Mouse (Mus musculus) layer of hippocampus, adult 2 months (tissue): ENCODE data around the gene Cysrt1. TPM values are rescaled to one million over a fixed set of nuclear protein-coding genes. Genes with fewer than 3 reads are reported as not detected.
A peak's percentile ranks its signal among the peaks of the same experiment; 100 is the strongest.

Source experiments
- DNase-seq, 2 experiments: peaks; one replicate each; pipeline ENCODE4 v3.0.0; 2022; ENCODE audit warnings: low spot score in 2 of 2
- H3K27ac ChIP-seq: fragments of 200-600 bp; 2 replicates; pipeline ENCODE4 v1.8.1; 2022
- H3K4me3 ChIP-seq: fragments of 200-600 bp; 2 replicates; pipeline ENCODE4 v1.8.1; 2022; ENCODE audit warnings: mild to moderate bottlenecking
- CTCF ChIP-seq: fragments of 200-600 bp; conservative IDR thresholded peaks from 2 replicates; pipeline ENCODE4 v1.8.1; 2022; ENCODE audit warnings: antibody characterized with exemption, mild to moderate bottlenecking, moderate library complexity
- total RNA-seq, 2 experiments: library from RNA; stranded (reverse); gene quantifications; 2 replicates each; pipeline ENCODE4 v1.2.3; 2021

The Cysrt1 gene
- total RNA-seq, 2 experiments from 2014 or later = not detected

DNA sequence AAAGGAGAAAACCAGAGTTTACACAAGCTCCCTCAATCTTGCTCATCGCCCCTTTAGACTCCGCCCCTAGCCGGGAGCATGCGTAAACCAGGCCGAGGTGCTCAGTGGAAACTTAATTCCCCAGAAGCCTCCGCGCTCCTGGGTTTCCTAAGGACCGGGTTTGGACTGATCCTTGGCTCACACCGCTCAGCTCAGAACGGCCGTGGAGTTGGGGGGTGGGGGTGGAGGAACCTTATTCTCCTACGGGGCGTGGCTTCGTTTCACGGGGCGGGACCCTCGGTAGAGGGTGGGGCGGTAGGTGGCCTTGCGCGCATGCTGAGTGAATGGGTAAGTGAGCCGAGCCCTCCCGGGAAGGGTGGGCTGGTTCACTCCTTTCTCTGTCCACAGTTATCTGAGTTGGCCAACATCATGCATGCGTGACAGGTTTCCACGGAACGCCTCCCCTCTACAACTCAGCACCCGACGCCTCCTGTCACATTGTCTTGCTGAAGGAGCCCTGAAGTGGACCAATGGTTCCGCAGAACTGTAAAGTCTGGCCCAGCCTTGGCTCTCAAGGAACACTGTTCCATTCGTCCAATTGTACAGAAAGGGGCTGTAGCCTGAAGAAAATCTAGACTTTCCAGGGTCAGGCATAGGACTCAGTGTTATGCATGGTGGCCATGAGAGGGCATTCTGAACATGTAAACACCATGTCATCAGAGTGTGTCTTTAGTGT is 1.4 kb downstream of the Cysrt1 start:
- Histone ChIP-seq H3K4me3 (peak overlapping the region; percentile 70), H3K27ac (peak overlapping the region; percentile 50)
- no peak for TF ChIP-seq CTCF
- peak; percentile 71 to 78 for DNase-seq

DNA sequence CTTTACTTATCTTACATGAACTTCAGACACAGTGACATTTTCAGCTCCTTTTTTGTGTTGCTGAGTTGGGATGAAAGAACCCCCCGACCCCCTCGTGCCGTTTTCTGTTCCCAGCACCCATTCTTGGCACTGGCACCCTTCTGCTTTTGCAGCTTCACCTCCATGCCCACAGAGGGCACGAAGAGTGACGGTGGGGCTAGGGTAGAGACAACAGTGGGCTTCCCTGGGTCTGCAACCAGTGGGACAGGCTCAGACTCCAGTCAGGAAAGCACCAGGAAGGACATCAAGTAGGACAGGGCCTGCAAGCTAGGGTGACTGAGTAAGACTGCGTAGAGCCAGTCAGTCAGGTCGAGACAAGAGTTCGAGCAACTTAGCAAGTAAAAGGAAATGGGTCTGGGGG is 1.9 kb downstream of the Cysrt1 start:
- peak overlapping the region; percentile 50 for H3K27ac ChIP-seq
- H3K4me3 ChIP-seq = peak overlapping the region; percentile 70
- no peak for DNase-seq
- TF ChIP-seq CTCF = no peak

DNA sequence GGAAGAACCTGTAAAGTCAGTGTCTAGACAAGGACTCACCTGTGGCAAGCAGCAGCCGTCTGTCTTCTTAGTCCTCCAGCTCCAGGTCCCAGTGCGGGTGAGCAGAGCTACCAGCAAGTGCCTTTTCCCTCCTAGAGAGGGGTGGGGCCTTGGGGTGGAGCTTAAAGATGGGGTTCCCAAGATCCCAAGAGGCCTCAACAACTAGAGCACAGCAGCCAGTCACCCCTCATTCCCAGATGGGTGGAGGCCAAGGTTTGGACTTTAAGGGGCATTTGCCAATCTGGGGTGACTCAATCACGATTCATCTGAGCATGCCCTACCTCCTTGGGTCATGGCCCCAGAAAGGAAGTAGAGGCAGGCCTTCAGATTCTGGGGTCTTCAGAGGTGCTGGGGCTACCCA is 2.5 kb downstream of the Cysrt1 start:
- TF ChIP-seq CTCF = no peak
- no peak overlapping the region for H3K4me3 ChIP-seq
- H3K27ac ChIP-seq = no peak overlapping the region
- DNase-seq = no peak

DNA sequence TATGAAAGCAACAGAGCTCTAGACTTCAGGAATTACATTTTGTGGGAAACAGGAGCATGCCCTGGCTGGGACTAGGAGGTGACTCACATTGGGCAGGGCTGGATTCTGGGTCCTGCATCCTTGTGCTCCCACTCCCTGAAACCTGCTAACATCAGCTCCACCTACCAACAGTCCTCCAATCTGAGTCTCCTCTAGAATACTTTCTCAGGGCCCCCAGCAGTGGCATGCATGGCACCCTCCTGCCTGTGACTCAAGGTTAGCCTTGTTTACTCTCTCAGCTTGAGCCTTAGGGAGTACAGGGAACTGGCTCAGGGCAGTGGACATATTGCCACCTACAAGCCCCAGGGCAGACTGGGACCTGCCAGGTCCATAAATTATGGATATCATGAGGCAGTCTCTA is 4.1 kb downstream of the Cysrt1 start:
- no peak for TF ChIP-seq CTCF
- Histone ChIP-seq H3K4me3 (no peak overlapping the region), H3K27ac (no peak overlapping the region)
- no peak for DNase-seq

DNA sequence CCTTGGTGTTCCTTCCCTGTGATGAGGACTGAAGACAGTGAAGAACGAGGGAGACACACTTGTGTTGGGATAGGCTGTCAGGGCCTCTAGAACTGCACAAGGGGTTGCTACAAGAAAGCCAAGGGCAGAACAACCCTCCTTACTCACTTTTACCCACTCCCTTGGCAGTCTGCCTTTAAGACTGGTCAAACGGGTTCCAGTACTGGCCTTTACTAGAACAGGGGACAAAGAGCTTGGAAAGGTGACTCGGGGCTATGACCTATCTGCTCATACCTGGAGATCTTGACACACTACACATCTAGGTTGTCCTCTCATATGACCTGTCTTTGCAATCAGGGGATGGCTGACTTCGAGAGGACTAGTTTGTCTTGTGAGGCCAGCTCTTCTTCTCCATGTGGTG is 4.7 kb downstream of the Cysrt1 start:
- no peak for DNase-seq
- Histone ChIP-seq H3K4me3 (no peak overlapping the region), H3K27ac (no peak overlapping the region)
- TF ChIP-seq CTCF = no peak

DNA sequence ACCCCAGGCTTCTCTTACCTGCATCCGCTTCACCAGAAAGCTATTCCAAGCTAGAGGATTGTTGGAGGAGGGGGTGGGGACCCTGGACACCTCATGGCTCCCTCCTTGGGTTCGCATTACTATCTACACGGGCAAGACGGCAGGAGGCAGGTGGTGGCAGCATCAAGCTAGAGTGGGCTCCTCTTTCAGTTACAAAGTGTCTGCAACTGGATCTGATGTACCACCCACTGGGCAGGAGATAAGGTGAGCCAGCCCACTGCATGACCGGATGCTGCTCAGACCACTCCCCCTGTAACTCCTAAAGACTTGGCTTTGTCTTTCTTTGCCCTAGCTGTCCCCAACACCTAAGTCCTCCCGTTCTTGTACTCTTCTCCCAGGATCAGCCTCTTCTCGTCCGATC is 5.6 kb downstream of the Cysrt1 start, which contains the start of gene Rnf224:
Rnf224 (minus strand) TSS at position 174 of the 400 bp plus-strand sequence.
- no peak for TF ChIP-seq CTCF
- H3K4me3 ChIP-seq = no peak within 1 kb of the TSS
- no peak for DNase-seq
- no peak within 1 kb of the TSS for H3K27ac ChIP-seq

DNA sequence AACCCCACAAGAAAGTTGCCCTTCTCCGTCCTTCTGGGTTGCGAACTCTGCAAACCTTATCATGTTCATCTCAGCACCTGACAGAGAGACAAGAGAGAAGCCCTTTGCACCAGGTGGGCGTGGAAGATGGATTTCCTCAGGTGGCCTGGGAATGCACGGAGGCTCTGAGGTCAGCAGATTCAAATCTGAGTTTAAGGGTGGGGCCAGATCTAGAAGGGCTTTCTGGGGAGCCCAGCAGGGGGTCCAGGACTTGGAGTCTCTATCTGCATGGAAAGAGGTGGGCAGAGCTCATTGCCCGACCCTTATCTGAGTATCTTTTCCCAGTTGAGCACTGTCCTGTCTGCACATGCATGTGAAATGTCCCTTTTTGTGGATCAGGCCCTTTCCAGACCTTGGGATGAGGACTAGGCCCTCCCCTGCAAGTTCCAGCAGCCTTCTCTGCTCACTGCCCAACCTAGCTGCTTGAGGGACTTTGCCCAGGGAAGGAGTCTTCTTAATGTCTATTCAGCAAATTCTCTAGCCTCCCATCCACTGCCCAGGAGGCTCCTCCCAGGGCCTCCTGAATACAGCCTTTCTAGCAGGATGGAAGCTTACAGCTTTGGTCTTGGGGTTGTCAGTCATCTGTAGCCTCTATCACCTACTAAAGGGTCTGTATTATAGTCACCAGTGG is 7.6 kb downstream of the Cysrt1 start:
- H3K27ac ChIP-seq = no peak overlapping the region
- no peak overlapping the region for H3K4me3 ChIP-seq
- DNase-seq = no peak
- TF ChIP-seq CTCF = no peak

DNA sequence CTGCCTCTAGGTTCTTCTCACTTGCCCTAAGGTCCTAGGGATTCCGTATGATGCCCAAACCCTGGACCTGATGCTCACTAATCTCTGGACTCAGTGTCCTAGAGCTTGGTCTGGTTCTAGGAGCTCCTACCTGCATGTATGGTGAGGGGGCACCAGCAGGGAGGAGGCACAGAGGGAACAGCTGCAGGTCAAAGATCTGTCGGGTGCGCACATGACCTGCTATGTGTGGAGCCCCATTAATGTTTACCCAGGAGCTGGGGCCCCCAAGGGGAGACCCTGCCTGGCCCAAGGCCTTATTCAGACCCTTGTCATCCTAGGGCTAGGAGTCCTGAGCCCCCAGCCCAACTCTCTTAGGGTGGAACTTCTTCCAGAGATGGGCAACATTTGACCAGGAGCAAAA is 8.2 kb downstream of the Cysrt1 start, which contains the start of gene Slc34a3:
Slc34a3 (minus strand) TSS at position 315 of the 400 bp plus-strand sequence.
- DNase-seq = no peak
- Histone ChIP-seq H3K4me3 (no peak within 1 kb of the TSS), H3K27ac (no peak within 1 kb of the TSS)
- TF ChIP-seq CTCF = no peak

DNA sequence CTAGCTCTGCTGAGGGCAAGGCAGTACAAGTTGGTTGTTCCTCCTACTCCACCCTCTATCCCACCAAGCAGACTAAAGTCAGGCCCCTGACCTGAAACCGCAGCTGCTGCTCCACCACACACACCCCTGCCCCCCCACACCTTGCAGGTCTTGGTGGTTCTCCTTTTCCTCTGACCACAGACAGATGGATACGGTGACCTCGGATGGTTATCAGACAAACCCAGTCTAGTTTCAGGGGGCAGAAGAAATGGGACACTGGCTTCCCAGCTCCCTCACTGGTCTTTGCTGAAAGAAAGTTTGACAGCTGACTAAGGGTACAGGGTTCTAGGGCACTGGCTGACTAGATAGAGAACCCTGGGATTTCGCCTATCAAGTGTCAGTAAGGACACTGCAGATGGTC is 8.8 kb downstream of the Cysrt1 start:
- no peak overlapping the region for H3K4me3 ChIP-seq
- TF ChIP-seq CTCF = no peak
- H3K27ac ChIP-seq = no peak overlapping the region
- DNase-seq = no peak

DNA sequence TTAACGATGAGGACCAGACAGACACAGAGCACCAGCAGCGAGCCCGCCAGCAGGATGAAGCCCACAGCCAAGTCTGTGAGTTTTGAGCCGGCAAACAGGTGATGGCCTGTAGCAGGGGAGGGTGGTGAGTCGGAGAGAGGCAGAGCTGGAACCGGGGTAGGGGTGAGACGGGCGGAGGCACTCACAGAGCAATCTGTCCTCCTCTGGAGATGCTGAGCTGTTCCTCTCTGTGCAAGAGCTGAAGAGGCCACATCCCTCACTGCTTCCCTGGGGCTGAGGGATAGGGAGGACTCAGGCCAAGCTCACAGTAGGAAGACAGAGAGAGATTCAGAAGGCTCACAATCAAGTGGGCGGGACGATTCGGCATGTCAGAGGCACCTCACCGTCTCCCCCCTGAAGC is 11.2 kb downstream of the Cysrt1 start:
- H3K4me3 ChIP-seq = no peak overlapping the region
- no peak for DNase-seq

DNA sequence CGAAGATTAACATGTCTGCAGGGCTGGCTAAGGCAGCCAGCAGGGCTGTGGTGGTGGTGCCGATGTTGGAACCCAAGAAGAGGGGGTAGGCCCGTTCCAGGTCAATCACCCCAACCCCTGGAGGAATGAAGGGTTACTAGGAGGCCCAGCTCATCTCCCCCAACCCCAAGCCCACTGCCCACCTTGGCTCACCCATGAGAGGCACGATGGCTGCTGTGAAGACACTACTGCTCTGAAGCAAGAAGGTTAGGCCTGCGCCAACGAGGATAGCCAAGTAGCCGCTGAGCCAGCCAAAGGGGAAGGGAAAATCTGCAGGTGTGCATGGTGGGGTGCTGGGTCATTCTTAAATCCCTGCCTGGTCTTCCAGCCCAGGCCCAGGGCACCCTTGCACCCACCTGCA is 11.7 kb downstream of the Cysrt1 start:
- no peak for TF ChIP-seq CTCF
- DNase-seq = no peak
- no peak overlapping the region for H3K27ac ChIP-seq
- no peak overlapping the region for H3K4me3 ChIP-seq

More for the DNA sequence above, 11.2 kb downstream of the Cysrt1 start:
- TF ChIP-seq CTCF = no peak
- no peak overlapping the region for H3K27ac ChIP-seq

DNA sequence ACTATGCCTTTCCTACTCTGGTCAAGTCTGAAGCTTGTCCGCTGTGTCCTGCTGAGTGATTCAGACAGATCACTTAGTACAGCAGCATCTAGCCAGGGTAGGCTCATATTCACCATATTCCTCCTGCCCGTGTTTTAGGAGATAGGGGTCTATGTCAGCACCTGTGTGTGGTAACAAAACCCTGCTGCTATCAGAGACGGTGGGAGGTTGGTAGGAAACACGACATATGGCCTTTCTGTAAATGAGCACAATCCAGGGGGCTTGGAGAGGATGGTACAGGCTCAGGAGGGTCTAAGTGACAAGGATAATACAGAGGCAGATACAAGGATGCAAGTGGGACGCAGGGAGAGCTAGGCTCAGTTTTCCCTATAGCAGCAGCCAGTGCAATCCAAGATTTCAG is 12.7 kb downstream of the Cysrt1 start:
- peak overlapping the region; percentile 98; the same call in 1 of the 2 replicates for H3K27ac ChIP-seq
- H3K4me3 ChIP-seq = no peak overlapping the region
- DNase-seq = no peak
- no peak for TF ChIP-seq CTCF

DNA sequence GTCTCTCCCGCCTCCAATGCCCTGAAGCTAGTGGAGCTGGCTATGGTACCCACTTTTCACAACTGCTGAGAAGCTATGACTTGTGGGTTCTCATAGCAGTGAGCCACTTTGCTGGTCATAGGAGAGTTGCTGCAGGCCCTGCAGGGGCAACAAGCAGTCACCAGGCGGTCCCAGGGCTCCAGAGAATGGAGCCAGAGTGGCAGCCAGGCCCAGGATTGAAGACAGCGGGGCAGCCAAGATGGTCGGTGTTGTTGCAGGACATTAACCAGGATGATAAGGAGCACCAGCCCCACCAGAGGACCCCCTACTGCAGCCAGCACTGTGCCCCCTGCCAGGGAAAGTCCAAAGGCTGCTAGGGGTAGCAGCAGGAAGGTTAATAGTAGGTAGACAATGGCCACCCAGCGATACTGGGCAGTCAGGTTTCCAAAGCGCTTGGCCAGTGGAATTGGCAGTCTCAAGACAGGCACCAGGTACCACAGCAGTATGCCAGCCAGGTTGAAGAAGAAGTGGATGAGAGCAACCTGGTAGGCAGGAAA is 13.2 kb downstream of the Cysrt1 start:
- DNase-seq = no peak
- no peak for TF ChIP-seq CTCF
- H3K4me3 ChIP-seq = peak overlapping the region; percentile 45; the same call in 1 of the 2 replicates
- peak overlapping the region; percentile 98 for H3K27ac ChIP-seq
